Mouse (Mus musculus) Patski (cell line): Measurements from ENCODE around the gene Tpk1. TPM values are rescaled to one million over a fixed set of nuclear protein-coding genes. Genes with fewer than 3 reads are reported as not detected.

ENCODE experiments used
- ATAC-seq: fragments of 100-300 bp; one replicate; pipeline ENCODE4 v1.8.0; 2021
- CTCF ChIA-PET: fragments of 350-600 bp; sonication (Branson Sonifier 250); formaldehyde crosslinking; loops from one replicate; lab custom pipeline; 2022; ENCODE audit warnings: inconsistent platforms; lab: Charles Lee
- POLR2A ChIA-PET: fragments of 350-600 bp; sonication (Branson Sonifier 250); formaldehyde crosslinking; loops from one replicate; lab custom pipeline; 2022; ENCODE audit warnings: antibody characterized with exemption, inconsistent platforms; lab: Charles Lee
- DNase-seq: peaks from one replicate; pipeline ENCODE4 v3.0.0-alpha.2; 2011; ENCODE audit warnings: low read depth, low spot score
- H3K27me3 ChIP-seq: fragments of 371-371 bp; one replicate; pipeline ENCODE4 v1.5.1; 2021
- CTCF ChIP-seq: fragments of 100-300 bp; IDR thresholded peaks from one replicate; pipeline ENCODE4 v1.5.1; 2021
- in situ Hi-C: fragments of 300-500 bp; cut with MboI; formaldehyde crosslinking; loops from 3 replicates; pipeline ENCODE4 v1.11.1; 2018; ENCODE audit warnings: low pct_unique_long_range_greater_than_20kb, mixed read lengths
- polyA plus RNA-seq: library from polyadenylated mRNA; unstranded; gene quantifications from one replicate; pipeline ENCODE4 v1.2.3, GENCODE M21; 2021

The Tpk1 gene
- 6.4 TPM for polyA plus RNA-seq

- in situ Hi-C loops = no loop called here
- peak; percentile 38 for DNase-seq
These were observed at the start of gene Tpk1 for GRCm38 (mm10) chr6:43665677-43666546. Gene Tpk1, minus strand, starts transcription at chr6:43666278.

GRCm38 (mm10) chr6:43702810-43703614 lies 36.9 kb upstream of the Tpk1 start:
- TF ChIP-seq CTCF = no peak
- no peak for ATAC-seq

More at GRCm38 (mm10) chr6:43665677-43666546, at the start of gene Tpk1:
- no peaks in the 10 kb centered on the region for H3K27me3 ChIP-seq
- peak; percentile 98 for ATAC-seq
- ChIA-PET CTCF (no interaction called here), POLR2A (interaction anchor here (0.6 to 0.8 kb wide), 4 partner anchors 10 to 1396 kb away, joined by 3 to 4 read pairs (median 4); no protein-coding TSS in a partner anchor)
- TF ChIP-seq CTCF = no peak

GRCm38 (mm10) chr6:43691863-43692262 lies 25.8 kb upstream of the Tpk1 start:
- in situ Hi-C loops = no loop called here
- ChIA-PET CTCF (interaction anchor here (0.8 to 1.1 kb wide), 2 partner anchors 9 to 16 kb away, joined by 3 read pairs; no protein-coding TSS in a partner anchor), POLR2A (no interaction called here)
- no peak for TF ChIP-seq CTCF
- DNase-seq (no peak), ATAC-seq (no peak)
- peaks cover 20% of the 10 kb centered on the region for H3K27me3 ChIP-seq

More at GRCm38 (mm10) chr6:43702810-43703614, 36.9 kb upstream of the Tpk1 start:
- DNase-seq = no peak
- POLR2A ChIA-PET = no interaction called here
- CTCF ChIA-PET = no interaction called here
- in situ Hi-C loops = no loop called here
- peaks cover 6% of the 10 kb centered on the region for H3K27me3 ChIP-seq

- CTCF ChIA-PET = interaction anchor here (0.8 kb wide), 1 partner anchor 1340 kb away, joined by 3 read pairs; no protein-coding TSS in a partner anchor
- no peak for DNase-seq
- TF ChIP-seq CTCF = peak; percentile 54
- POLR2A ChIA-PET = no interaction called here
- ATAC-seq = peak; percentile 60
- in situ Hi-C loops = loop anchor here (5.0 kb wide), 1 partner anchor 1341 kb away; no protein-coding TSS in a partner anchor
- peaks cover 14% of the 10 kb centered on the region for H3K27me3 ChIP-seq
These were observed 19.9 kb upstream of the Tpk1 start for GRCm38 (mm10) chr6:43685985-43686384.

GRCm38 (mm10) chr6:43682535-43682934 lies 16.5 kb upstream of the Tpk1 start:
- TF ChIP-seq CTCF = no peak
- DNase-seq = no peak
- peaks cover 26% of the 10 kb centered on the region for H3K27me3 ChIP-seq
- CTCF ChIA-PET = interaction anchor here (1.2 kb wide), 1 partner anchor 10 kb away, joined by 3 read pairs; no protein-coding TSS in a partner anchor
- in situ Hi-C loops = no loop called here
- POLR2A ChIA-PET = no interaction called here
- ATAC-seq = no peak

GRCm38 (mm10) chr6:43678689-43679212 lies 12.7 kb upstream of the Tpk1 start:
- CTCF ChIA-PET = no interaction called here
- DNase-seq (no peak), ATAC-seq (no peak)
- in situ Hi-C loops = no loop called here
- H3K27me3 ChIP-seq = peaks cover 27% of the 10 kb centered on the region
- POLR2A ChIA-PET = no interaction called here
- no peak for TF ChIP-seq CTCF

GRCm38 (mm10) chr6:43677566-43677965 lies 11.5 kb upstream of the Tpk1 start:
- no peak for TF ChIP-seq CTCF
- DNase-seq (no peak), ATAC-seq (no peak)
- H3K27me3 ChIP-seq = peaks cover 27% of the 10 kb centered on the region
- in situ Hi-C loops = no loop called here
- ChIA-PET CTCF (no interaction called here), POLR2A (no interaction called here)

- no peak for TF ChIP-seq CTCF
- DNase-seq = no peak
- CTCF ChIA-PET = interaction anchor here (1.3 kb wide), 1 partner anchor 16 kb away, joined by 3 read pairs; no protein-coding TSS in a partner anchor
- peaks cover 24% of the 10 kb centered on the region for H3K27me3 ChIP-seq
- in situ Hi-C loops = no loop called here
- no peak for ATAC-seq
- POLR2A ChIA-PET = no interaction called here
These were observed 10.1 kb upstream of the Tpk1 start for GRCm38 (mm10) chr6:43676139-43676538.

GRCm38 (mm10) chr6:43674986-43675760 lies 9.1 kb upstream of the Tpk1 start:
- peaks cover 17% of the 10 kb centered on the region for H3K27me3 ChIP-seq
- POLR2A ChIA-PET = interaction anchor here (0.6 kb wide), 1 partner anchor 9 kb away, joined by 4 read pairs; the partner anchor contains the start of gene Tpk1
- in situ Hi-C loops = no loop called here
- TF ChIP-seq CTCF = no peak
- ATAC-seq = no peak
- no peak for DNase-seq
- CTCF ChIA-PET = interaction anchor here (1.3 kb wide), 1 partner anchor 17 kb away, joined by 3 read pairs; no protein-coding TSS in a partner anchor
